Mouse (Mus musculus) heart, adult 8-10 months (tissue): ENCODE measurements around the gene Csrnp1. TPM values are rescaled to one million over a fixed set of nuclear protein-coding genes. Genes with fewer than 3 reads are reported as not detected.
A peak's percentile ranks its signal among the peaks of the same experiment; 100 is the strongest.

ENCODE experiments used
- DNase-seq: peaks from one replicate; pipeline ENCODE4 v3.0.0; 2022; ENCODE audit warnings: low spot score
- total RNA-seq, 4 experiments: library from RNA; stranded (reverse); gene quantifications; 2 replicates each; pipeline ENCODE4 v1.2.4; 2022

The Csrnp1 gene
- total RNA-seq, 4 experiments from 2014 or later: 10.9 to 32.1 (median 16.1) TPM

DNA sequence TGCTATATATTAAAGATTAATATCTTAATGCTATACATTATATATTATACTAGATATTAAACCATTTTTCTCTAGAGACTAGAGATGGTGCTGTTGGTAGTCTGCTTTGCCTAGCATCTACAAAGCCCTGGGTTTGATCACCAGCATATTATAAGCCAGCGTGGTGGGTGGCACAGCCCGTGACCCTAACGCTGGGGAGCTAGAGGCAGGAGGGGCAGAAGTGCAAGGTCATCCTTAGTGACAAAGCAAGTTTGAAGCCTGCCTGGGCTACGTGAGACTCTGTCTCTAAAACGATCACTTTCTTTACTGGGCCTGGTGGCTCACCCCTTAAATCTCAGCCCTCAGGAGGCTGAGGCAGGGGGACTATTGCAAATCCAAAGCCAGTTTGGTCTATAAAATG, 18.4 kb upstream of the Csrnp1 start:
- DNase-seq: no peak

- peak; percentile 95 for DNase-seq
Measured at GRCm38 (mm10) chr9:120001945-120002725, 17.7 kb upstream of the Csrnp1 start.

DNA sequence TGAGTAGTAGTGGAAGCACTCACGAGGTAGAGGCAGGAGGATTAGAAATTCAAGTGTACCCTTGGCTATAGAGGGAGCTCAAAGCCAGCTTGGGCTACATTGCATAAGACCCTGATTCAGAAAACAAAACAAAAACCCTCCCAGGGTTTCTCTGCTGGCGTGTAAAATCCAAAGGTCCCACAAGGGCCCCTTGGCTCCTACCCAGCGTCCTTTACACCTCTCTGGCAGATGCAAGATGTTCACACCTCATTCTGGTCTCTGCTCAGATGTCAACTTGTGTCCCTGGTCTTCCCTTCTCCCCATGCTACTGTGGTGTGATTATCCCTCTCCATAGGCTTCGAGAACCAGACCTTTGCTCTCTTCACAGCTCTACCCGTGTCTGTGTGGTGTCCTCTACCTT, 16.3 kb upstream of the Csrnp1 start:
- DNase-seq: no peak

DNA sequence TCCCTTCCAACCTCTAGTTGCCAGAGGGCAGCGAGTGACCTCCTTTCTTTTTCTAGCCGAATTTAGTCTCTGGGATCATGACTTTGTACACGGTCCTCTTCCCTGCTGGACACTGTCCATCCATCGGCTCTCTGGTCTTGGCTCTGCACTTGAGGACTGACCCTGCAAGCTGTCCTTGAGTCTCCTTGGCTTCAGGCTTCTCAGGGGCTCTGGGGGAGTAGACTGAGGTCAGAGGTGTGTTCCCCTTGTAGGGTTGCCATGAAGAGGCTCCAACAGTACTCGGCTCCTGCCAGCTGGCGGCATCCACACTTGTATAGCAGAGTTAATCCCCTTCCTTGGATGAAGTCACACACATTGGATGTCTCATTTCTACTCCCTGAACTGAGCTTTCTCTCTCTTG, 15.2 kb upstream of the Csrnp1 start:
- peak; percentile 56 for DNase-seq

GRCm38 (mm10) chr9:119998776-119999175, 14.3 kb upstream of the Csrnp1 start:
- no peak for DNase-seq

- DNase-seq: no peak
Measured at GRCm38 (mm10) chr9:119996080-119996479, 11.6 kb upstream of the Csrnp1 start.

GRCm38 (mm10) chr9:119994207-119994606, 9.7 kb upstream of the Csrnp1 start:
- DNase-seq: no peak

DNA sequence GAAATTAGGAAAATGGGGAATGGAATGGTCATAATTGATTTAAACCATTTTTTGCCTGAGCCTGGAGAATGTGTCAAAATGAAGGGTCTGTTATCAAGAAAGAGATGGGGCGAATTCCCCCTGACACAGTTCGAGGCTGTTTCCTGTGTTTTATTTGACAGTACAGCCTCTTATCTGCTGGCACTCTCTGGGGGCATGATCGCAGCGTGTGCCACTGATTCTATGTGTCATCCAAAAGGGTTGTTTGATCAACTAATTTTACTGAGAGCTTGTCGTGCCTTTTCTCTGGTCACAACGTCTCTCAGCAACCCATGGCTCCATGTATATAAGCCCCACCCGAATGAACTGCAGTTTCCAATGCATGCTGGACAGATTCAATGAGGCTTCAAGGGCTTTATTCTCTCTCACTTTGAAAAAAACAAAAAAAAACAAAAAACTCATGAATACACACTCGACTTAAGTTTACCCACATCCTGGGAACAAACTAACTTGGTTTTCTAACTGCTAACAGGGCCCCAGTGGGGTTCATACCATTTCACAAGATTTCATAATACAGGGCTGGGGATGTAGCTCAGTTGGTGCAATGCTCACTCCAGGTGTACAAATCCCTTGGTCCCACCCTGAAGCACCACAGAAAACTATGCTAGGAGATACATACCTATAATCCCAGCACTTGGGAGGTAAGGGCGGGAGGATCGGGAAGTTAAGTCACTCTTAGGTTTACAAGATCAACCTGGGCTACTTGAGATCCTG, 8.8 kb upstream of the Csrnp1 start:
- DNase-seq: no peak

DNA sequence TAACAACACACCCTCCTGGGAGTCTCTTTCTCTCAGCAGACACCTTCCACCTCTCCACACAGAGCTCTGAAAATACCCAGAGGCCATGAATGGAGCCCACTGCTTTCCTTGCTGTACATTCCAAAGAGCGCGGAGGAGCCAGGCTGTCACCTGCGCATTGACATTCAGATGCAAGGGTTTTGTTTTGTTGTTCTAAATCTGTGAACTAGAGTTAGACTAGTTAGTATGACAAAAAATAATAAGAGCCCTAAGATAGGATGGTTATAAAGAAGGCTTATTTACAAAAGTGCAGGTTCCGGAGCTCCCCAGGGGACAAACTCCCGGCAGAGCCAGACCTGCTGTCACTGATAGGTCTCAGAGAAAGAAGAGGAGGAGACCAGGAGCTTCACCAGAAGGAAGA, 6.9 kb upstream of the Csrnp1 start:
- no peak for DNase-seq

DNA sequence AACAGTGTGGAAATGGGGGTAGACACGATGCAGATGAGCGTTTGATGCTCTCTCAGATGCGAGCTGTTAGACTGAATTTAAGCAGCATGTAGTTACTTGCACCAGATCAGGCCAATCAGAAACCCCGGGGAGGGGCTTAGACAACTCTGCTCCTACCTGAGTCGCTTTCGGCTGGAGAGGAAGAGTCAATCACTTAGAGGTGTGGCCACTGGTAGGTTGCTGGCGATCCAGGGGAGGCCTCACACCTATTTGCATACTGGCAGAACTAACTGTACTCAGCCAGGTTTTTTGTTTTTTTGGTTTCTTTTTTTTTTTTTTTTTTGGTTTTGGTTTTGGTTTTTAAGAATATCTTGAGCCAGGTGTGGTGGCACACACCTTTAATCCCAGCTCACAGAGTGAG, 3.8 kb upstream of the Csrnp1 start:
- DNase-seq: no peak

GRCm38 (mm10) chr9:119985881-119986574, 1.6 kb upstream of the Csrnp1 start:
- no peak for DNase-seq

DNA sequence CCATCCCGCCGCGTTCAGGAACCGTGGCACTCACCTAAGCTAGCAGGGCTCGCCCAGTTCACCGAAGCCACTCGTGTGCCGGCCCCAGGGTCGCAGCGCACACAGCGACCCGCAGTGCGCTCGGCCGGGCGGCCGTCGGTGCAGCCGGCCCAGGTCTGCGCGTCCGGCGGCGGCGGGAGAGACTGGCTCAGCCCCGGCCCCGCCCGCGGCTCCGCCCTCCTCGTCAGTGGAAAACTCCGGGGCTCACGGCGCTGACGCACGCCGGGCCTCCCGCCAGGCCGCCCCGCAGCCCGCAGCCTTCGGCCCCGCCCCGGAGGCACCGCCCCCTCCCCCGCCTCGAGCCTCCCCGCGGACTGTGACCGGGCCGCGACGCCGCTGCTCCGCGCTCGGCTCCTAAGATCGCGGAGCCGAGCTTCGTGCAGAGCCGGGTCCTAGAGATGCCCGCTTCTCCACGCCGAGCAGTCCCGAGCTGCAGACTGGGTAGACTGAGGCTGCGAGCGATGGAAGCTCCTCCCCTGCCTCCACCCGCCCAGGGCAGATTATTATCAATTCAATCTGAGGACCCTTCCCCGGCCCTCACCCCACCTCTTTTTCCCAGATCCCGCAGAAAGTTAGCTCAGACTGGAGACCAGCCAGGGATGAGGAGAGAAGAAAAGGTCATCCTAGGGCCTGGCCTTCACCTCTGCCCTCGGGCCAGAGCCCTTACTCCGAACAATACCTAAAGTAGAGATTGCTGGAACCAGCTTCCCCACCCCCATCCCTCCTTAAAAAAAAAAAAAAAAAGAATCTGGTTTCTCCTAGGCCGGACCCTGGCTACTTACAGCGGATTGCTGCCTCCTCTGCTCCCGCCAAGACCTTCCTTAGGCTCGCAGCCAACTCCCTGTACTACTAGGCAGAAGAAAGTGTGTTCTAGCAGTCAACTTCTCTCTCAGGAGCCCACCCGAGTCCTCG, 598 bp downstream of the Csrnp1 start:
- DNase-seq: peak; percentile 89

GRCm38 (mm10) chr9:119982956-119983551, 1.4 kb downstream of the Csrnp1 start:
- DNase-seq: peak; percentile 64

DNA sequence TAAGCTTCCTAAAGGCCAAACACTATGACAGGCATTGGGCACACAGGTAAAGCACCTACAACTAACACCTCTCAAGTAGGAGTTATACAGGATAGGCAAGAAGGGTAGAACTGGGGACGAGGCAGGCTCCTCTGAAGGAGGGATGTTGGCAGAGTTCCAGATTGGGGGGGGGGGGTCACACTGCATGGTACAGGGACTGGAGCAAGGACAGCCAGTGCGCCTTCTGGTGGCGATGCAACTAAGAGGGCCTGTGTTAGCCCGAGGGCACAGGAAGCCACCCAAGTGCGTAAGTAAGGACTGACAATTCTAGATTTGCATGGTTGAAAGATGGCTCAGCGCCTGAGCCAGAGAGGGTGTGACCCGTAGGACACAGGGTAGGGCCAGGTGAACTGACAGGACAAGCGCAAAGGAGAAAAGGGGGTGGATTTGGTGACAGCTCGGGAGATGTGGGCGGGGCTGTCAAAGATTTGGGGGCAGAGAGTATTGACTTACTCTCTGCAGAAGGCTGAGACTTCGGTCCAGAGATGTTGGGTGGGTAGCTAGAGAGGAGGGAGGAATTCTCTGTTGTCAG, 2.1 kb downstream of the Csrnp1 start:
- DNase-seq: peak; percentile 59

- peak; percentile 93 for DNase-seq
Measured at GRCm38 (mm10) chr9:119981183-119982179, 3.0 kb downstream of the Csrnp1 start.

GRCm38 (mm10) chr9:119980770-119981182, 3.7 kb downstream of the Csrnp1 start:
- DNase-seq: no peak

DNA sequence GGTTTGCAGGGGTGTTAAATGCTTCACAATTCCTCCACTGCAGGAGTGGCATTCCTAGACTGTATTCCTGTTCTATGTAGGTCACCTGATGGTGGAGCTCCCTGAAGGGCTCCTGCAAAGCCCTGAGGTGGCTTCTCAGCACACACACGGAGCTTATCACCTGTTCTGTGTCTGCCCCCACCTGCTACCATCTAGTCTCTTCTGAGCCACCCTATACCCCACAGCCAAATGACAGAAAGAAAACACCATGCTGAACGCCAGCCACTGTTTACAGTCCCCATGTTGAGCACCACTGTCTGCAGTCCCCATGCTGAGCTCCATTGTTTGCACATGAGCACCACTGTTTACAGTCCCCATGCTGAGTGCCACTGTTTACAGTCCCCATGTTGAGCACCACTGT, 4.7 kb downstream of the Csrnp1 start:
- DNase-seq: no peak

GRCm38 (mm10) chr9:119978811-119979441, 5.5 kb downstream of the Csrnp1 start:
- DNase-seq: no peak
